Mouse (Mus musculus) bone marrow, adult 2 months (tissue): ENCODE measurements at regions not wholly inside any gene's neighbourhood (a gene's known extent, or its start where the extent isn't known, plus 50 kb on each side); places are given as distances from the start of the nearest gene placed in this dataset.

Experiments used
- H3K27ac ChIP-seq: fragments of 200-500 bp; 2 replicates; pipeline ENCODE4 v1.5.1; 2012; ENCODE audit warnings: low read depth, mild to moderate bottlenecking, control low read depth, inconsistent platforms, low read length; ENCODE audit not compliant: control insufficient read depth, poor library complexity, insufficient read depth
- H3K4me1 ChIP-seq: fragments of 200-500 bp; 2 replicates; pipeline ENCODE4 v1.6.1; 2011; ENCODE audit warnings: low read length; ENCODE audit not compliant: control insufficient read depth, insufficient read depth
- H3K4me3 ChIP-seq: fragments of 200-500 bp; replicated peaks from 2 replicates; pipeline ENCODE3; 2011; ENCODE audit warnings: mild to moderate bottlenecking, low read depth, low read length, control low read depth; ENCODE audit not compliant: control insufficient read depth
- CTCF ChIP-seq: fragments of 200-500 bp; IDR thresholded peaks from 2 replicates; pipeline ENCODE4 v1.5.1; 2011; ENCODE audit warnings: low read length, control low read depth; ENCODE audit not compliant: control insufficient read depth, insufficient read depth
- POLR2A ChIP-seq: fragments of 200-500 bp; IDR thresholded peaks from 2 replicates; pipeline ENCODE4 v1.6.1; 2011; ENCODE audit warnings: low read depth, mild to moderate bottlenecking, control low read depth, low read length, borderline replicate concordance; ENCODE audit not compliant: control insufficient read depth
- WGBS: fragments of 180-500 bp; shearing (Covaris S2); methylation state at CpG from one replicate; pipeline ENCODE4 v1.1.7; 2018; 5-methylcytosine and 5-hydroxymethylcytosine counted together

- TF ChIP-seq POLR2A (no peak), CTCF (no peak)
Measured at GRCm38 (mm10) chr11:113042710-113043109, 260.7 kb downstream of the Sox9 start.

GRCm38 (mm10) chr11:113046200-113047051, 264.4 kb downstream of the Sox9 start:
- WGBS: 49% methylated on average over 20 of the region's 20 CpGs
- H3K4me3 ChIP-seq: no peak overlapping the region
- H3K27ac ChIP-seq: no peak overlapping the region
- TF ChIP-seq CTCF: no peak
- no peak for TF ChIP-seq POLR2A
- H3K4me1 ChIP-seq: no peaks in the 10 kb centered on the region

More at GRCm38 (mm10) chr11:113042710-113043109, 260.7 kb downstream of the Sox9 start:
- 74% methylated on average over 5 of the region's 5 CpGs for WGBS
- no peaks in the 10 kb centered on the region for H3K4me1 ChIP-seq
- H3K4me3 ChIP-seq: no peak overlapping the region
- no peak overlapping the region for H3K27ac ChIP-seq

GRCm38 (mm10) chr11:113048158-113048557, 266.1 kb downstream of the Sox9 start:
- no peak overlapping the region for H3K4me3 ChIP-seq
- no peak overlapping the region for H3K27ac ChIP-seq
- TF ChIP-seq POLR2A: no peak
- no peak for TF ChIP-seq CTCF
- no peaks in the 10 kb centered on the region for H3K4me1 ChIP-seq
- WGBS: 83% methylated on average over 7 of the region's 7 CpGs

- Histone ChIP-seq H3K4me3 (no peak overlapping the region), H3K4me1 (no peaks in the 10 kb centered on the region), H3K27ac (no peak overlapping the region)
- 80% methylated on average over 8 of the region's 8 CpGs for WGBS
- no peak for TF ChIP-seq CTCF
- TF ChIP-seq POLR2A: no peak
Measured at GRCm38 (mm10) chr11:113049593-113049992, 267.6 kb downstream of the Sox9 start.

GRCm38 (mm10) chr11:113052536-113052935, 270.5 kb downstream of the Sox9 start:
- no peaks in the 10 kb centered on the region for H3K4me1 ChIP-seq
- whole genome bisulfite sequencing: 87% methylated on average over 11 of the region's 11 CpGs
- TF ChIP-seq POLR2A (no peak), CTCF (no peak)
- H3K4me3 ChIP-seq: no peak overlapping the region
- H3K27ac ChIP-seq: no peak overlapping the region

- Histone ChIP-seq H3K27ac (no peak overlapping the region), H3K4me3 (no peak overlapping the region), H3K4me1 (no peaks in the 10 kb centered on the region)
- no peak for TF ChIP-seq CTCF
- no peak for TF ChIP-seq POLR2A
- 76% methylated on average over 12 of the region's 12 CpGs for WGBS
Measured at GRCm38 (mm10) chr11:113056042-113056632, 274.1 kb downstream of the Sox9 start.

- Histone ChIP-seq H3K4me3 (no peak overlapping the region), H3K4me1 (no peaks in the 10 kb centered on the region), H3K27ac (no peak overlapping the region)
- TF ChIP-seq POLR2A (no peak), CTCF (no peak)
- 51% methylated on average over 5 of the region's 5 CpGs for WGBS
Measured at GRCm38 (mm10) chr11:113056824-113057223, 274.8 kb downstream of the Sox9 start.

- Histone ChIP-seq H3K27ac (no peak overlapping the region), H3K4me1 (no peaks in the 10 kb centered on the region; the same call in 1 of the 2 replicates), H3K4me3 (no peak overlapping the region)
- TF ChIP-seq CTCF (no peak), POLR2A (no peak)
- 78% methylated on average over 4 of the region's 4 CpGs for WGBS
Measured at GRCm38 (mm10) chr11:113070365-113070764, 288.3 kb downstream of the Sox9 start.
